Comparison of ENCODE assay signal across 13 mouse cellular contexts in genomic region chrX:48197856-48198255, GRCm38 (mm10).
"Had no signal": no experiment of that assay in that cellular context is flagged by ENCODE, and none has a peak within 500 bp of the region (broad histone marks: within the 10 kb centered on the region; RNA-seq: fewer than 3 reads in every experiment).

No protein-coding gene starts in this region.

- H3K4me2 ChIP-seq: liver, embryonic 13.5 days; midbrain, embryonic 13.5 days had no signal

- H3K27me3 ChIP-seq: liver, embryonic 13.5 days; megakaryocyte, embryonic 14.5 days; midbrain, embryonic 13.5 days had no signal

- H3K36me3 ChIP-seq: midbrain, embryonic 10.5 days had no signal

- DNase-seq: kidney, adult 2 months; kidney, postnatal 36 days; layer of hippocampus, postnatal 36 days; liver, embryonic 13.5 days; lung, adult 2 months; lung, postnatal 36 days; right cerebral cortex, postnatal 14 days; right cerebral cortex, postnatal 4 days; thymus, postnatal 25 days had no signal

- H3K4me3 ChIP-seq: left cerebral cortex, adult 2 months; liver, embryonic 13.5 days; megakaryocyte, embryonic 14.5 days; midbrain, embryonic 10.5 days; midbrain, embryonic 13.5 days had no signal
